Mouse (Mus musculus) stomach, postnatal 0 days (tissue): ENCODE measurements around the gene Gpr1.

Source experiments
- CTCF ChIP-seq: IDR thresholded peaks from 2 replicates; pipeline ENCODE4 v1.5.1; 2016; ENCODE audit warnings: antibody characterized with exemption, low read depth, mild to moderate bottlenecking, moderate library complexity
- EP300 ChIP-seq: optimal IDR thresholded peaks from 2 replicates; pipeline ENCODE3; 2016; ENCODE audit warnings: antibody characterized with exemption

GRCm38 (mm10) chr1:63214631-63215030 is 288 bp upstream of the Gpr1 start:
- TF ChIP-seq CTCF (no peak), EP300 (no peak)
